Mouse (Mus musculus) G1E (cell line): ENCODE measurements around the gene Rai1.

Experiments
- CTCF ChIP-seq: IDR thresholded peaks from 2 replicates; pipeline ENCODE4 v1.5.1; 2012; ENCODE audit warnings: low read depth, low read length, inconsistent platforms, mixed read lengths
- GATA1 ChIP-seq: IDR thresholded peaks from 2 replicates; pipeline ENCODE4 v1.6.1; 2012; ENCODE audit warnings: borderline replicate concordance, low read length, inconsistent platforms, mixed read lengths

GRCm38 (mm10) chr11:60246077-60246476 lies 141.3 kb downstream of the Rai1 start:
- no peak for TF ChIP-seq CTCF
- TF ChIP-seq GATA1 = no peak
